Mouse (Mus musculus) intestine, postnatal 0 days (tissue): ENCODE results near the gene Ostf1. TPM values are rescaled to one million over a fixed set of nuclear protein-coding genes. Genes with fewer than 3 reads are reported as not detected.

Experiments
- ATAC-seq: fragments of 200-750 bp; cut with Nextera tagmentation; 2 replicates; pipeline ENCODE4 v1.8.0; 2017; ENCODE audit warnings: mild to moderate bottlenecking, moderate TSS enrichment, moderate library complexity
- H3K27ac ChIP-seq: fragments of 300-500 bp; sonication (generic); 2 replicates; pipeline ENCODE4 v1.5.1; 2014; ENCODE audit warnings: mild to moderate bottlenecking, low read depth, low read length, moderate library complexity
- H3K27me3 ChIP-seq: fragments of 300-500 bp; sonication (generic); replicated peaks from 2 replicates; pipeline ENCODE4 v1.6.1; 2014; ENCODE audit warnings: low read length, mixed read lengths; ENCODE audit not compliant: control insufficient read depth, insufficient read depth
- H3K36me3 ChIP-seq: fragments of 300-500 bp; sonication (generic); 2 replicates; pipeline ENCODE4 v1.6.1; 2014; ENCODE audit warnings: mild to moderate bottlenecking, moderate library complexity; ENCODE audit not compliant: control insufficient read depth, insufficient read depth
- H3K4me1 ChIP-seq: fragments of 300-500 bp; sonication (generic); replicated peaks from 2 replicates; pipeline ENCODE4 v1.6.1; 2014; ENCODE audit warnings: antibody characterized with exemption, low read length, mixed read lengths; ENCODE audit not compliant: control insufficient read depth, insufficient read depth
- H3K4me2 ChIP-seq: fragments of 300-500 bp; sonication (generic); replicated peaks from 2 replicates; pipeline ENCODE4 v1.6.1; 2014; ENCODE audit warnings: low read depth, mild to moderate bottlenecking, moderate library complexity
- H3K4me3 ChIP-seq: fragments of 300-500 bp; sonication (generic); 2 replicates; pipeline ENCODE4 v1.5.1; 2014; ENCODE audit warnings: low read depth, low read length
- H3K9ac ChIP-seq: fragments of 300-500 bp; sonication (generic); 2 replicates; pipeline ENCODE4 v1.6.1; 2014; ENCODE audit warnings: mild to moderate bottlenecking, low read depth, low read length
- H3K9me3 ChIP-seq: fragments of 300-500 bp; sonication (generic); 2 replicates; pipeline ENCODE4 v1.6.1; 2016; ENCODE audit warnings: mixed run types; ENCODE audit not compliant: control insufficient read depth
- CTCF ChIP-seq: sonication (generic); IDR thresholded peaks from 2 replicates; pipeline ENCODE4 v1.5.1; 2016; ENCODE audit warnings: low read depth, mild to moderate bottlenecking, control low read depth, antibody characterized with exemption, moderate library complexity
- WGBS: fragments of 180-500 bp; shearing (Covaris S2); extraction: QIAGEN DNeasy Blood & Tissue Kit; methylation state at CpG from one replicate; pipeline ENCODE4 v1.1.7; 2014; 5-methylcytosine and 5-hydroxymethylcytosine counted together
- polyA plus RNA-seq: library from polyadenylated mRNA; unstranded; fragments of >200 nt; fragmentation: Nextera tagmentation; extraction: Ambion mirVana; gene quantifications from 2 replicates; pipeline ENCODE4 v1.2.1, GENCODE M21; 2015

Gene Ostf1
- polyA plus RNA-seq, 1 experiment from 2014 or later: 140 TPM

DNA sequence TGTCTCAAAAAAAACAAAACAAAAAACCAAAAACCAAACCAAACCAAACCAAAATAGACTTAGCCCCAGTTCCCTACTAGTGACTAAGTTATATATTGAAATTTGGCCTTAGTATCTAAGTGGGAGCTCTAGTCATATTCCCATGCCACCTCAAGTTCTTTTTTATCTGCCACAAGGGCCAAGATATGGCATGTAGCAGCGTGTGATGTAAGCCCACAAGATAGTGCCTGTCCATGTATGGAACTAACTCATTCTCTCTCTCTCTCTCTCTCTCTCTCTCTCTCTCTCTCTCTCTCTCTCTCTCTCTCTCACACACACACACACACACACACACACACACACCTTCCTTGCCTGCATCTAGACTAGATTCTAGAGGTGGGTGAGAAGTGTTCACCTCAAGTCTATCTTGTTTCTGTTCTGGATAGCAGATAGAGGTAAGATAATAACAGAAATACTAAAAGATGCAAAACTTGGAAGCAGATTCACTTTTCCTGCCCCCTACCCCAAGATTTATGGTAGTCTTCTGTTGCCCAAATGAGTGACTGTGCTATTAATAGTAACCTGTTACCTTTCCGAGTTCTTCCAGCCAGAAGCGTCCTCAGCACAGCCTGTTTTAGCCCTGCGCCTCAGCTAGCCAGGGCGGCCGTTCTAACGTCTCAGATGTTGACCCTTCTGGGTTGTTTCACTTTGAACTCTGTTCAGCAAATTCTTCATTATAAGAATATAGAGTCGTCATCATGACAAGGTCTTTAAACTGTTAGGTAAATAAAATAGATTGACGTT is 16.3 kb upstream of the Ostf1 start:
- no peak overlapping the region for H3K4me3 ChIP-seq
- no peak overlapping the region for H3K4me2 ChIP-seq
- H3K9ac ChIP-seq: no peak overlapping the region
- ATAC-seq: no peak
- no peak for TF ChIP-seq CTCF
- H3K27ac ChIP-seq: no peak overlapping the region
- 56% methylated on average over 9 of the region's 9 CpGs for WGBS
- H3K9me3 ChIP-seq: no peaks in the 10 kb centered on the region
- H3K36me3 ChIP-seq: no peaks in the 10 kb centered on the region
- no peaks in the 10 kb centered on the region for H3K27me3 ChIP-seq
- no peaks in the 10 kb centered on the region for H3K4me1 ChIP-seq

DNA sequence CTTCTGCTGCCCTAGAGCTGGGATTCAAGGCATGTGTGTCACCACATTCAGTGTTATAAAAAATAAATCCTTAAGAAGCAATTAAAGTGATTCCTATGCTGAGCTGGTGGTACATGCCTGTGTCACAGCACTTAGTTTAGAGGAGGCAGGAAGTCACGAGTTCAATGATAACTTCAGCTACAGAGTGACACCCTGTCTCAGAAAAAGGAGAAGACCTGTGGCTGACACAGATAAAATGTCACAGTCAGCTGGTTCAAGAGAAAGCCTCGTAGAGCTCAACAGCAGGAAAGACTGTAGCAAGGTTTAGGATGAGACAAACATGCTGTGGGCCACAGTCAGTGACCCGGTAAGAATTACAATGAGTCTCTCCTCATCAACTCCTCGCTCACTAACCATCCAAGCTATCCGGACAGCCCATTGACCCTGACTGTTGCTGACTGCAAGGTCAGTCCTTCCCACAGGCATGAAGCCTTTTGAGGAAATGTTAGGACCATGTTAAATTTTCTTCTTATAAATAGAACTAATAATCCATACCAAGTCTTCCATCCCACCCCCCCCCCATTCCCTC is 15.3 kb upstream of the Ostf1 start:
- H3K27me3 ChIP-seq: no peaks in the 10 kb centered on the region
- TF ChIP-seq CTCF: no peak
- 83% methylated on average over 5 of the region's 5 CpGs for WGBS
- no peaks in the 10 kb centered on the region for H3K36me3 ChIP-seq
- ATAC-seq: no peak
- H3K4me2 ChIP-seq: no peak overlapping the region
- no peaks in the 10 kb centered on the region for H3K4me1 ChIP-seq
- H3K9ac ChIP-seq: no peak overlapping the region
- H3K4me3 ChIP-seq: no peak overlapping the region
- no peak overlapping the region for H3K27ac ChIP-seq
- H3K9me3 ChIP-seq: no peaks in the 10 kb centered on the region

- H3K4me2 ChIP-seq: no peak overlapping the region
- no peaks in the 10 kb centered on the region for H3K9me3 ChIP-seq
- no peak for TF ChIP-seq CTCF
- no peaks in the 10 kb centered on the region for H3K4me1 ChIP-seq
- no peak overlapping the region for H3K4me3 ChIP-seq
- H3K36me3 ChIP-seq: no peaks in the 10 kb centered on the region
- H3K9ac ChIP-seq: no peak overlapping the region
- WGBS: 61% methylated on average over 3 of the region's 3 CpGs
- H3K27ac ChIP-seq: no peak overlapping the region
- no peaks in the 10 kb centered on the region for H3K27me3 ChIP-seq
- no peak for ATAC-seq
Observed at GRCm38 (mm10) chr19:18646397-18646796, 14.8 kb upstream of the Ostf1 start.

DNA sequence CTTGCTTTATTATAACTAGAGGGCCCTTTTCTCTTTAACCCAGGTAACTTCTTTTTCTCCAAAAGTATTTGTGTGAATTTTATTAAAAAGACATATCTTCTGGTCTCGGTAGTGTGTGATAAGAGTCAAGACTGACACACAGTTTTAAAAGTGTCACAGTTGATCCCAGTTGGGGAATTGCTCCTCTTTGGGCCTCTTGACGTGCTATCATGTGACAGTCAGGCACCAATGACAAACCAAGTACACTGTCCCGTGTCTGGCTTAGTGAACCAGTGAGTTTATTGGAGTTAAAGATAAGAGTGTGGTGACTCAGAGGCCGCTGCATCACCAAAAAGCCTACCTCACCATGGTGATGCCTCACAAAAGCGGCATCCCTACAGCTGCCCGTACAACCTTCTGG is 12.5 kb upstream of the Ostf1 start:
- Histone ChIP-seq H3K9ac (no peak overlapping the region), H3K27ac (no peak overlapping the region), H3K4me1 (no peaks in the 10 kb centered on the region), H3K4me3 (no peak overlapping the region), H3K36me3 (no peaks in the 10 kb centered on the region), H3K27me3 (no peaks in the 10 kb centered on the region), H3K9me3 (no peaks in the 10 kb centered on the region), H3K4me2 (no peak overlapping the region)
- WGBS: 60% methylated on average over 6 of the region's 6 CpGs
- TF ChIP-seq CTCF: no peak
- no peak for ATAC-seq

DNA sequence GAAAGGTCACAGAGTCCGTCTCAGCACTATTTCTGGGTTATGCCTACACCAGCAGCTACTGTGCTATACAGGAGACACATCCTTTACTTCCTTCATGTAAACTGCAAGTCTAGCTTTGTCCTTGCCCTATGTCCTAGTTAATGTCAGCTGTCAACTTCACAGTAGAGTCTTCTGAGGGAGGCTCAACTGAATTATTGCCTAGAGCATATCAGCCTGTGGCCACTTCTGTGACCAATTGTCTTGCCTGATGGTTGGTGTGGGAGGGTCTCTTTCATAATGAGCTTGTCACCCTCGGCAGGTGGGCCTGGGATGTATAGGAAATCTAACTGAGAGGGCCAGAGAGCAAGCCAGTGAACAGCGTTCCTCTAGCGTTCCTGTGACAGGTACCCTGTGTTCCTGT is 11.8 kb upstream of the Ostf1 start:
- no peaks in the 10 kb centered on the region for H3K36me3 ChIP-seq
- no peak for TF ChIP-seq CTCF
- H3K4me3 ChIP-seq: no peak overlapping the region
- no peaks in the 10 kb centered on the region for H3K27me3 ChIP-seq
- H3K27ac ChIP-seq: no peak overlapping the region
- 71% methylated on average over 4 of the region's 4 CpGs for WGBS
- H3K4me1 ChIP-seq: no peaks in the 10 kb centered on the region
- H3K4me2 ChIP-seq: no peak overlapping the region
- H3K9ac ChIP-seq: no peak overlapping the region
- no peak for ATAC-seq
- H3K9me3 ChIP-seq: no peaks in the 10 kb centered on the region

DNA sequence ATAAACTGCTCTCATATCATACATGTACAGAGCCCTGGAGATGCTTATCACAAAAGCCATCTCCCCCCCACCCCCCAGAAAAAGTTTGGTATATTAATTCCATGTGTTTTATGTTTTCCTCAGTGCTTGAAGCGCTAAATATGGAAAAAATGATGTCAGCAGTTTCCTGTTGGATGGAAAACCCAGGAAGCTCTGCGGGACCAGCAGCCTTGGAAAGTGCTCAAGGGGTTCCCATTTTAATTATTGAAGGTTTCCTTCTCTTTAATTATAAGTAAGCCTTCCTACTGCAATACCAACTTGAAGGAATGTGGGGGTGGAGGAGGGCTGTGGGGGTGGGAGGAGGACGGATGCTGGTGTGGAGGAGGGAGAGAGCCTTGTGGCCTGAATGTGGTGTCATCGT is 9.4 kb upstream of the Ostf1 start:
- ATAC-seq: no peak
- no peak overlapping the region for H3K4me3 ChIP-seq
- WGBS: 78% methylated on average over 4 of the region's 4 CpGs
- H3K9ac ChIP-seq: no peak overlapping the region
- H3K9me3 ChIP-seq: no peaks in the 10 kb centered on the region
- no peaks in the 10 kb centered on the region for H3K27me3 ChIP-seq
- no peak overlapping the region for H3K27ac ChIP-seq
- TF ChIP-seq CTCF: no peak
- H3K4me1 ChIP-seq: no peaks in the 10 kb centered on the region
- no peak overlapping the region for H3K4me2 ChIP-seq
- no peaks in the 10 kb centered on the region for H3K36me3 ChIP-seq
